Mouse (Mus musculus) kidney, postnatal 0 days (tissue): ENCODE data around the gene Pcdh9. TPM values are rescaled to one million over a fixed set of nuclear protein-coding genes. Genes with fewer than 3 reads are reported as not detected.

ENCODE experiments used
- ATAC-seq: fragments of 200-750 bp; cut with Nextera tagmentation; replicated peaks from 2 replicates; pipeline ENCODE4 v1.8.0; 2017; ENCODE audit warnings: low read depth, moderate number of reproducible peaks, moderate TSS enrichment, moderate library complexity; ENCODE audit not compliant: low FRiP score
- DNase-seq: peaks from one replicate; pipeline ENCODE4 v3.0.0-alpha.2; 2016; ENCODE audit warnings: low spot score
- H3K27ac ChIP-seq: fragments of 300-500 bp; sonication (generic); 2 replicates; pipeline ENCODE4 v1.5.1; 2014; ENCODE audit warnings: mild to moderate bottlenecking
- H3K27me3 ChIP-seq: fragments of 300-500 bp; sonication (generic); 2 replicates; pipeline ENCODE4 v1.6.1; 2014; ENCODE audit warnings: low read length, mixed read lengths; ENCODE audit not compliant: insufficient read depth
- H3K36me3 ChIP-seq: fragments of 300-500 bp; sonication (generic); 2 replicates; pipeline ENCODE4 v1.6.1; 2014; ENCODE audit warnings: low read length, mixed read lengths; ENCODE audit not compliant: insufficient read depth
- H3K4me1 ChIP-seq: fragments of 300-500 bp; sonication (generic); replicated peaks from 2 replicates; pipeline ENCODE4 v1.6.1; 2014; ENCODE audit warnings: antibody characterized with exemption, low read length, mixed read lengths; ENCODE audit not compliant: insufficient read depth
- H3K4me2 ChIP-seq: fragments of 300-500 bp; sonication (generic); 2 replicates; pipeline ENCODE4 v1.6.1; 2014; ENCODE audit warnings: mild to moderate bottlenecking, low read length, moderate library complexity, mixed read lengths
- H3K4me3 ChIP-seq: fragments of 300-500 bp; sonication (generic); replicated peaks from 2 replicates; pipeline ENCODE4 v1.5.1; 2014; ENCODE audit warnings: low read depth, low read length
- H3K9ac ChIP-seq: fragments of 300-500 bp; sonication (generic); 2 replicates; pipeline ENCODE4 v1.6.1; 2014; ENCODE audit warnings: low read depth, low read length
- H3K9me3 ChIP-seq: fragments of 300-500 bp; sonication (generic); replicated peaks from 2 replicates; pipeline ENCODE4 v1.6.1; 2016; ENCODE audit warnings: low read length, inconsistent platforms, mixed read lengths
- CTCF ChIP-seq: IDR thresholded peaks from 2 replicates; pipeline ENCODE4 v1.5.1; 2016; ENCODE audit warnings: antibody characterized with exemption, low read depth, mild to moderate bottlenecking, moderate library complexity
- WGBS: fragments of 180-500 bp; shearing (Covaris S2); extraction: QIAGEN DNeasy Blood & Tissue Kit; methylation state at CpG from one replicate; pipeline ENCODE4 v1.1.7; 2014; 5-methylcytosine and 5-hydroxymethylcytosine counted together
- polyA plus RNA-seq: library from polyadenylated mRNA; unstranded; fragments of >200 nt; fragmentation: Nextera tagmentation; extraction: Ambion mirVana; gene quantifications from 2 replicates; pipeline ENCODE4 v1.2.1, GENCODE M21; 2015

The Pcdh9 gene
- polyA plus RNA-seq, 1 experiment from 2014 or later, result 8.8 TPM

GRCm38 (mm10) chr14:93684641-93685040 lies 205.8 kb downstream of the Pcdh9 start:
- no peak overlapping the region for H3K27ac ChIP-seq
- H3K36me3 ChIP-seq, result no peaks in the 10 kb centered on the region
- H3K27me3 ChIP-seq, result no peaks in the 10 kb centered on the region
- no peak overlapping the region for H3K9ac ChIP-seq
- no peaks in the 10 kb centered on the region for H3K4me1 ChIP-seq
- DNase-seq (peak; percentile 5), ATAC-seq (no peak)
- no peak overlapping the region for H3K4me3 ChIP-seq
- 35% methylated on average over 1 of the region's 1 CpGs for WGBS
- no peak for TF ChIP-seq CTCF
- no peak overlapping the region for H3K4me2 ChIP-seq
- H3K9me3 ChIP-seq, result no peaks in the 10 kb centered on the region

GRCm38 (mm10) chr14:93675273-93676068 lies 215.0 kb downstream of the Pcdh9 start:
- Histone ChIP-seq H3K36me3 (no peaks in the 10 kb centered on the region), H3K4me1 (no peaks in the 10 kb centered on the region), H3K27ac (no peak overlapping the region), H3K9me3 (no peaks in the 10 kb centered on the region), H3K9ac (no peak overlapping the region), H3K27me3 (no peaks in the 10 kb centered on the region), H3K4me3 (no peak overlapping the region), H3K4me2 (no peak overlapping the region)
- TF ChIP-seq CTCF, result no peak
- no peak for DNase-seq
- WGBS, result 86% methylated on average over 5 of the region's 5 CpGs
- ATAC-seq, result no peak

GRCm38 (mm10) chr14:93653986-93654757 lies 236.3 kb downstream of the Pcdh9 start:
- TF ChIP-seq CTCF, result no peak
- Histone ChIP-seq H3K36me3 (no peaks in the 10 kb centered on the region), H3K4me2 (no peak overlapping the region), H3K4me3 (no peak overlapping the region), H3K27ac (no peak overlapping the region), H3K4me1 (no peaks in the 10 kb centered on the region), H3K9ac (no peak overlapping the region), H3K9me3 (no peaks in the 10 kb centered on the region), H3K27me3 (no peaks in the 10 kb centered on the region)
- WGBS, result 67% methylated on average over 9 of the region's 9 CpGs
- ATAC-seq (no peak), DNase-seq (no peak)

- 65% methylated on average over 2 of the region's 2 CpGs for WGBS
- DNase-seq, result no peak
- H3K36me3 ChIP-seq, result no peaks in the 10 kb centered on the region
- no peak overlapping the region for H3K9ac ChIP-seq
- H3K4me3 ChIP-seq, result no peak overlapping the region
- no peak for ATAC-seq
- no peaks in the 10 kb centered on the region for H3K4me1 ChIP-seq
- TF ChIP-seq CTCF, result no peak
- H3K9me3 ChIP-seq, result no peaks in the 10 kb centered on the region
- H3K27ac ChIP-seq, result no peak overlapping the region
- H3K4me2 ChIP-seq, result no peak overlapping the region
- no peaks in the 10 kb centered on the region for H3K27me3 ChIP-seq
Measured at GRCm38 (mm10) chr14:93627241-93627640, 263.2 kb downstream of the Pcdh9 start.

- no peaks in the 10 kb centered on the region for H3K9me3 ChIP-seq
- no peak overlapping the region for H3K4me2 ChIP-seq
- no peaks in the 10 kb centered on the region for H3K4me1 ChIP-seq
- no peaks in the 10 kb centered on the region for H3K36me3 ChIP-seq
- no peaks in the 10 kb centered on the region for H3K27me3 ChIP-seq
- no peak overlapping the region for H3K9ac ChIP-seq
- H3K4me3 ChIP-seq, result no peak overlapping the region
- TF ChIP-seq CTCF, result no peak
- ATAC-seq, result no peak
- no peak overlapping the region for H3K27ac ChIP-seq
- DNase-seq, result no peak
- WGBS, result 84% methylated on average over 1 of the region's 1 CpGs
Measured at GRCm38 (mm10) chr14:93624144-93624543, 266.3 kb downstream of the Pcdh9 start.

- no peaks in the 10 kb centered on the region for H3K4me1 ChIP-seq
- H3K4me3 ChIP-seq, result no peak overlapping the region
- H3K27ac ChIP-seq, result no peak overlapping the region
- H3K9me3 ChIP-seq, result no peaks in the 10 kb centered on the region
- WGBS, result 72% methylated on average over 9 of the region's 9 CpGs
- DNase-seq (no peak), ATAC-seq (no peak)
- H3K36me3 ChIP-seq, result no peaks in the 10 kb centered on the region
- no peaks in the 10 kb centered on the region for H3K27me3 ChIP-seq
- no peak overlapping the region for H3K9ac ChIP-seq
- no peak for TF ChIP-seq CTCF
- no peak overlapping the region for H3K4me2 ChIP-seq
Measured at GRCm38 (mm10) chr14:93621211-93621610, 269.3 kb downstream of the Pcdh9 start.
